Mouse (Mus musculus) heart, postnatal 36 days (tissue): ENCODE measurements around the gene Togaram1. TPM values are rescaled to one million over a fixed set of nuclear protein-coding genes. Genes with fewer than 3 reads are reported as not detected.

Experiments
- DNase-seq, 2 experiments: peaks; one replicate each; pipeline ENCODE4 v3.0.0; 2021 to 2022
- intact Hi-C: fragments of 180-260 bp; cut with DNase I; formaldehyde crosslinking; loops from one replicate; pipeline ENCODE4 v1.15.1; 2025
- total RNA-seq, 2 experiments: library from RNA; stranded (reverse); gene quantifications; 2 replicates each; pipeline ENCODE4 v1.2.3; 2021

Togaram1 gene
- 10 to 100 TPM; 12.9 to 14.6 TPM for total RNA-seq

GRCm38 (mm10) chr12:64965124-64966026 is at the start of gene Togaram1, which contains the start of gene Klhl28:
Gene Togaram1, plus strand, starts transcription at chr12:64965804.
Gene Klhl28, minus strand, starts transcription at chr12:64965534.
- DNase-seq, result peak; percentile 97 to 98
- intact Hi-C loops, result loop anchor here (2.0 to 5.0 kb wide), 3 partner anchors 49 to 107 kb away; partner anchors contain the start of genes Gm527 and Prpf39

GRCm38 (mm10) chr12:64916735-64917134 is 48.9 kb upstream of the Togaram1 start:
- no peak for DNase-seq
- intact Hi-C loops, result loop anchor here (2.0 to 5.0 kb wide), 3 partner anchors 48 to 256 kb away; partner anchors contain the start of genes Fkbp3, Klhl28, Mis18bp1 and Togaram1

- peak; percentile 92 to 94 for DNase-seq
- intact Hi-C loops, result loop anchor here (2.0 to 5.0 kb wide), 3 partner anchors 47 to 254 kb away; partner anchors contain the start of genes Fkbp3, Klhl28, Mis18bp1 and Togaram1
Measured at GRCm38 (mm10) chr12:64917578-64918471, 47.8 kb upstream of the Togaram1 start, which contains the start of gene Gm527. Gene Gm527, plus strand, starts transcription at chr12:64917906.

- no peak for DNase-seq
- intact Hi-C loops, result no loop called here
Measured at GRCm38 (mm10) chr12:64937493-64937892, 28.1 kb upstream of the Togaram1 start.

GRCm38 (mm10) chr12:64964560-64964959 is 1.0 kb upstream of the Togaram1 start:
- DNase-seq, result no peak
- intact Hi-C loops, result loop anchor here (2.0 to 5.0 kb wide), 2 partner anchors 48 to 208 kb away; partner anchors contain the start of genes Gm527 and Mis18bp1

GRCm38 (mm10) chr12:64966101-64966631 is 562 bp downstream of the Togaram1 start:
- intact Hi-C loops, result loop anchor here (2.0 to 5.0 kb wide), 2 partner anchors 71 to 107 kb away; partner anchors contain the start of gene Prpf39
- DNase-seq, result peak; percentile 40 to 61

- intact Hi-C loops, result loop anchor here (2.0 to 5.0 kb wide), 2 partner anchors 70 to 106 kb away; partner anchors contain the start of gene Prpf39
- no peak for DNase-seq
Measured at GRCm38 (mm10) chr12:64966652-64967435, 1.2 kb downstream of the Togaram1 start.

GRCm38 (mm10) chr12:64967470-64967869 is 1.9 kb downstream of the Togaram1 start:
- intact Hi-C loops, result loop anchor here (2.0 to 5.0 kb wide), 2 partner anchors 70 to 105 kb away; partner anchors contain the start of gene Prpf39

GRCm38 (mm10) chr12:64968067-64968466 is 2.5 kb downstream of the Togaram1 start:
- no peak for DNase-seq
- intact Hi-C loops, result loop anchor here (5.0 kb wide), 1 partner anchor 69 kb away; the partner anchor contains the start of gene Prpf39

More at GRCm38 (mm10) chr12:64967470-64967869, 1.9 kb downstream of the Togaram1 start:
- no peak for DNase-seq

GRCm38 (mm10) chr12:64971399-64971798 is 5.8 kb downstream of the Togaram1 start:
- intact Hi-C loops, result no loop called here
- no peak for DNase-seq

- DNase-seq, result no peak
Measured at GRCm38 (mm10) chr12:64972063-64972462, 6.5 kb downstream of the Togaram1 start.

GRCm38 (mm10) chr12:64975558-64975957 is 10.0 kb downstream of the Togaram1 start:
- intact Hi-C loops, result no loop called here
- DNase-seq, result no peak

More at GRCm38 (mm10) chr12:64972063-64972462, 6.5 kb downstream of the Togaram1 start:
- intact Hi-C loops, result no loop called here

GRCm38 (mm10) chr12:64976191-64976590 is 10.6 kb downstream of the Togaram1 start:
- DNase-seq, result no peak
- intact Hi-C loops, result no loop called here

- intact Hi-C loops, result no loop called here
- no peak for DNase-seq
Measured at GRCm38 (mm10) chr12:64977518-64977917, 11.9 kb downstream of the Togaram1 start.

- DNase-seq, result no peak
- intact Hi-C loops, result no loop called here
Measured at GRCm38 (mm10) chr12:65007725-65008124, 42.1 kb downstream of the Togaram1 start.

- no peak for DNase-seq
- intact Hi-C loops, result no loop called here
Measured at GRCm38 (mm10) chr12:65022842-65023241, 57.2 kb downstream of the Togaram1 start.

GRCm38 (mm10) chr12:65035839-65036189 is 70.2 kb downstream of the Togaram1 start:
- DNase-seq, result no peak
- intact Hi-C loops, result loop anchor here (5.0 kb wide), 3 partner anchors 36 to 136 kb away; partner anchors contain the start of genes Fkbp3, Klhl28, Mis18bp1 and Togaram1

GRCm38 (mm10) chr12:65036190-65036870 is 70.7 kb downstream of the Togaram1 start, which contains the start of gene Prpf39:
Gene Prpf39, plus strand, starts transcription at chr12:65036333.
- intact Hi-C loops, result loop anchor here (5.0 kb wide), 3 partner anchors 36 to 136 kb away; partner anchors contain the start of genes Fkbp3, Klhl28, Mis18bp1 and Togaram1
- peak; percentile 94 for DNase-seq
